Mouse (Mus musculus) liver, embryonic 14.5 days (tissue): ENCODE data around the gene Olfr1371. TPM values are rescaled to one million over a fixed set of nuclear protein-coding genes. Genes with fewer than 3 reads are reported as not detected.
"Not testable (repeated sequence)": the region's sequence is repeated elsewhere in the genome, so short reads cannot be mapped to it uniquely, and the experiment has no call there.

ENCODE experiments used
- ATAC-seq: fragments of 200-750 bp; cut with Nextera tagmentation; 2 replicates; pipeline ENCODE4 v1.8.0; 2017; ENCODE audit warnings: moderate number of reproducible peaks, mild to moderate bottlenecking, moderate library complexity; ENCODE audit not compliant: insufficient read depth
- DNase-seq, 3 experiments: peaks; one replicate each; pipeline ENCODE4 v3.0.0-alpha.2; 2012 to 2013; ENCODE audit warnings: low read depth in 3 of 3, low spot score in 3 of 3
- H3K27ac ChIP-seq: fragments of 300-500 bp; sonication (generic); 2 replicates; pipeline ENCODE4 v1.5.1; 2014; ENCODE audit warnings: moderate library complexity, mild to moderate bottlenecking, control low read depth, inconsistent platforms
- H3K27me3 ChIP-seq: fragments of 300-500 bp; sonication (generic); 2 replicates; pipeline ENCODE4 v1.6.1; 2014; ENCODE audit warnings: mild to moderate bottlenecking, low read length, moderate library complexity; ENCODE audit not compliant: control insufficient read depth, insufficient read depth
- H3K36me3 ChIP-seq: fragments of 300-500 bp; sonication (generic); replicated peaks from 2 replicates; pipeline ENCODE4 v1.6.1; 2014; ENCODE audit warnings: low read depth; ENCODE audit not compliant: control insufficient read depth, insufficient read depth
- H3K4me1 ChIP-seq, 2 experiments: fragments of 200-500 bp in 1 of 2; fragments of 300-500 bp in 1 of 2; sonication (generic) in 1 of 2; replicated peaks; 2 replicates each; pipeline ENCODE4 v1.6.1; 2012 to 2014; ENCODE audit warnings: antibody characterized with exemption in 1 of 2, inconsistent platforms in 1 of 2, low read length in 1 of 2; ENCODE audit not compliant: control insufficient read depth in 2 of 2, insufficient read depth in 2 of 2
- H3K4me2 ChIP-seq: fragments of 300-500 bp; sonication (generic); 2 replicates; pipeline ENCODE4 v1.6.1; 2014; ENCODE audit warnings: low read depth, mild to moderate bottlenecking, control low read depth, moderate library complexity
- H3K4me3 ChIP-seq, 2 experiments: fragments of 200-500 bp in 1 of 2; fragments of 300-500 bp in 1 of 2; sonication (generic) in 1 of 2; 2 replicates each; pipeline ENCODE4 v1.5.1; 2012 to 2014; ENCODE audit warnings: low read depth in 2 of 2, low read length in 2 of 2, mild to moderate bottlenecking in 2 of 2, control low read depth in 1 of 2, inconsistent platforms in 1 of 2, moderate library complexity in 1 of 2; ENCODE audit not compliant: insufficient read depth in 1 of 2
- H3K9ac ChIP-seq: fragments of 300-500 bp; sonication (generic); replicated peaks from 2 replicates; pipeline ENCODE4 v1.6.1; 2014; ENCODE audit warnings: mild to moderate bottlenecking, control low read depth, moderate library complexity
- H3K9me3 ChIP-seq: fragments of 300-500 bp; sonication (generic); 2 replicates; pipeline ENCODE4 v1.6.1; 2016; ENCODE audit warnings: low read length, mixed read lengths; ENCODE audit not compliant: control insufficient read depth
- CTCF ChIP-seq: IDR thresholded peaks from 2 replicates; pipeline ENCODE4 v1.5.1; 2016; ENCODE audit warnings: antibody characterized with exemption, low read depth, control low read depth
- EP300 ChIP-seq: IDR thresholded peaks from 2 replicates; pipeline ENCODE4 v1.6.1; 2016; ENCODE audit warnings: antibody characterized with exemption, low read depth
- WGBS: fragments of 180-500 bp; shearing (Covaris S2); extraction: QIAGEN DNeasy Blood & Tissue Kit; methylation state at CpG from one replicate; pipeline ENCODE4 v1.1.7; 2014; ENCODE audit not compliant: insufficient replicate concordance; 5-methylcytosine and 5-hydroxymethylcytosine counted together
- polyA plus RNA-seq, 2 experiments: library from polyadenylated mRNA; depleted of rRNA in 1 of 2; stranded (reverse) in 1 of 2; unstranded in 1 of 2; fragments of >200 nt; fragmentation: Nextera tagmentation in 1 of 2; extraction: Ambion mirVana in 1 of 2; gene quantifications; 2 replicates each; pipeline versions ENCODE4 v1.2.1 to v1.2.3; 2012 to 2014

Olfr1371 gene
- polyA plus RNA-seq, 2 experiments = not detected

DNA sequence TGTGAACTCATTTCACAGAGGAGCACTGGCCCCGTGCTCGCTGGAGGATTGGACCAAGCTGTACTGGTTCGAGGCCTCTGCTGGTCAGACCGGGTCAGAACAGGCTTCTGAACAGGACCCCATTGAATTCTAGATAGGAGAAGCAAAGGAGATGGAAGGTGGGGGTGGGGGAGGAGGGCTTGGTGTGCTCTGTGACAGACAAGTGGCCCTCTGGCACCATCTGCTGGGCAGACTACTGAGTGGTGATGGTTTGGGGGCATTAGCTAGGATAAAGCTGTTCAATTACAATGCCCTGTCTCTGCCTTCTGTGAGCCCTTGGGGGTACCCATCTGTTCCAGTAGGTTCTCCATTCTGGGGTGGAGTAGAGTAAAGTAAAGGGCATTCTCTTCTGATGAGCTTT is 6.5 kb upstream of the Olfr1371 start:
- no peak for DNase-seq
- H3K4me1 ChIP-seq = no peaks in the 10 kb centered on the region; a peak in 1 of 4 replicates
- peak overlapping the region; percentile 13; the same call in 1 of the 2 replicates for H3K4me2 ChIP-seq
- WGBS = 5% methylated on average over 4 of the region's 4 CpGs
- H3K9me3 ChIP-seq = no peaks in the 10 kb centered on the region
- no peak overlapping the region for H3K27ac ChIP-seq
- no peak for ATAC-seq
- H3K36me3 ChIP-seq = no peaks in the 10 kb centered on the region
- TF ChIP-seq CTCF = peak; percentile 81
- TF ChIP-seq EP300 = no peak
- no peak overlapping the region for H3K4me3 ChIP-seq
- H3K27me3 ChIP-seq = no peaks in the 10 kb centered on the region; the same call in 1 of the 2 replicates
- H3K9ac ChIP-seq = no peak overlapping the region

DNA sequence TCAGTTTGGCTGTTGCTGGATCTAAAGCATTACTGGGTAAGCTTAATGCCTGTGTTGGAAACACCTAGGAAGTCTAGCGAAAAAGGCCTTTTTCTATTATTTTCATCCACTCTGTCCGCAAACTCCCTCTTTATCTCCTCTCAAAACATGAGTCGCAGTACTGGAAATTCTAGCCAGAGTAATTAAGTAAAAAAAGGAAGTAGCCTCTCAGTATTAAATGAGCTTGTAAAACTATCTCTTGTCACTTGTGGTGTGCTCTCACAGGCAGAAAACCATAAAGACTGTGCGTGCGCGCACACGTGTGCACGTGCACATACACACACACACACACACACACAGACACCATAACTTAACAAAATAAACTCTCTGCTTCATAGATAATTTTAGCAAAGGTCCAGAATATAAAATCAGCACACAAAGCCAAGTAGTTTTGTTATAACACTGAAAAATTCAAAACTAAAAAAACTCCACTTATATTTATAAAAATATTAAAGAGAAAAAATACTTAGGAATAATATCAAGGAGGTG is 17.2 kb downstream of the Olfr1371 start:
- not testable (repeated sequence) for H3K4me2 ChIP-seq, H3K27ac ChIP-seq, ATAC-seq, H3K4me1 ChIP-seq, DNase-seq, H3K9ac ChIP-seq, H3K27me3 ChIP-seq, H3K9me3 ChIP-seq, H3K4me3 ChIP-seq, H3K36me3 ChIP-seq
- WGBS = 68% methylated on average over 8 of the region's 8 CpGs

DNA sequence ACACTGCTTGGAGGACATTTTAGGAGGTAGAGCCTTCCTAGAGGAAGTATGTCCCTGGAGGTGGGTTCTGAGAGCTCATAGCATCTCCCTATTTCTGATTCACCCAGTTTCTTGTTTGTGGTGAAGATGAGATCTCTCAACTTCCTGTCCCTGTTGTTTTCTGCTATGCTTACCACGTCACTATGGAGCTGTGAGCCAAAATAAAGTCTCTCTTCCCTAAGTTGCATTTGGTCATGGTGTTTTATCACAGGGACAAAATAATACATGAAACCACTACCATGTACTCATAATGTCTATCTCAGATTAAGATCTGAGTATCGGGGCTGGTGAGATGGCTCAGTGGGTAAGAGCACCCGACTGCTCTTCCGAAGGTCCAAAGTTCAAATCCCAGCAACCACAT is 33.1 kb downstream of the Olfr1371 start:
- not testable (repeated sequence) for H3K36me3 ChIP-seq, H3K4me2 ChIP-seq, H3K4me3 ChIP-seq, H3K27me3 ChIP-seq, H3K4me1 ChIP-seq, ATAC-seq, H3K27ac ChIP-seq, H3K9me3 ChIP-seq, H3K9ac ChIP-seq, DNase-seq
- WGBS = 56% methylated on average over 4 of the region's 4 CpGs

DNA sequence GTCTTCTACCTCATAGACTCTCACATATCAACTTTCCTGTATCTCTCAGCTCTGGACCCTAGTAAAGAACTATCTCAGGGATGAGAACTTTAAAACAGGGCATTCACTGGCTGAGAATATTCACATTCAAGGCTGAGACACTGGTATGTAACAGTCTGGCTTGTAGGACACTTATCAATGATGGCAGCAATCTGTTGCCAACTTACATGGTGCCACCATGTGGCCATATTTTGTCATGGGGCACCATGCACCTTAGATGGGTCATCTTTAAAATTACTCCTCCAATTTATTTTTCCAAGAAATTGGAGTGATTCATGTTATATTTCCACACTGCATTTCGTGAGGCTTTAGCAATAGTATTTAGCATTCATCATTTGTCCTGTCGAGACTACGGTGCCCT is 33.9 kb downstream of the Olfr1371 start:
- not testable (repeated sequence) for H3K4me1 ChIP-seq, DNase-seq, H3K4me2 ChIP-seq, H3K36me3 ChIP-seq, H3K4me3 ChIP-seq, H3K9me3 ChIP-seq, H3K27ac ChIP-seq, H3K27me3 ChIP-seq, ATAC-seq, H3K9ac ChIP-seq
- WGBS = no CpG with 5 or more reads among the region's 3 CpGs

DNA sequence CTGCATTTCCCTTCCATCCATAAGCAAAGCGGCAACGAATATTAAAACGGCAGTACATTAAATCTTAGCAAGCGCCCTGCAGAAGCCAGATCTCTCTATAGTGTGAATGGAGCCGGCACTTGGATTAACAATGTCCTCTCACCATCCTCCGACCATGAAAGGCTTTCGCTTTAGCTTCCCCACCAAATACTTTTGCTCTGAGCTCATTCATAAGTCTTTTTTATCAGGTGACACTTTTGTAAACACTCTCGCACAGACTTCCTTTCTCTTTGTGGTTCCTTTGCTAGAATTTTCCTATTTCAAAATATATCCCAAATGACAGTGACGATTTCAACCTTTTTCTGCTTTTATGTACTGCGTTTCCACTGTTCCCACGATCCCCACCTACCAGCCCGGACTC is 45.3 kb downstream of the Olfr1371 start:
- H3K36me3 ChIP-seq = no peaks in the 10 kb centered on the region
- TF ChIP-seq CTCF (no peak), EP300 (no peak)
- WGBS = 9% methylated on average over 12 of the region's 12 CpGs
- no peak for ATAC-seq
- peak overlapping the region; percentile 55 for H3K4me2 ChIP-seq
- H3K4me3 ChIP-seq = peak overlapping the region; percentile 39 to 48; a peak in 3 of 4 replicates
- H3K27me3 ChIP-seq = peaks cover 26% of the 10 kb centered on the region
- no peak for DNase-seq
- H3K9ac ChIP-seq = no peak overlapping the region
- H3K4me1 ChIP-seq = no peaks in the 10 kb centered on the region
- no peak overlapping the region for H3K27ac ChIP-seq
- H3K9me3 ChIP-seq = no peaks in the 10 kb centered on the region

DNA sequence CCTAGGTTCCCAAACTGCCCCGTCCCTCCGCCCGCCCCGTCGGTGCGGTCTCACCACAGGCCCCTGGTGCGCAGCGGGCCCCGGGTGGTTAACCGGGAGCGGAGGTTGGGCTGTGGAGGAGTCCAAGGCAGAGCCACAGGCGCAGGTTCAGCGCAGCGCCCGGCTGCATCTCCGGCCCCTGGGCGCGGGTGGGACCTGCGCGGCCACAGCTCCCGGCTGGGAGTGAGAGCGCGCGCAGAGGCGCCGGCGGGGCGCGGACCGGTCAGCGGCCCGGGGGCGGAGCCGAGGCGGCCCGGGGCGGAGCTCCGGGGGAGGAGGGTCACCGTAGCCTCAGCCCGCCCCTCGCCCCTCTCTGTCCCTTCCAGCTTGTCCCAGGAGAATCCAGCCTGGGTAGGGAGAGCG is 45.9 kb downstream of the Olfr1371 start:
- DNase-seq, H3K9me3 ChIP-seq, H3K36me3 ChIP-seq, H3K4me1 ChIP-seq, H3K9ac ChIP-seq, H3K27ac ChIP-seq, ATAC-seq: not testable (repeated sequence)
- under 1% methylated on average over 31 of the region's 42 CpGs for WGBS
- Histone ChIP-seq H3K4me3 (peak overlapping the region; percentile 39 to 48; a peak in 3 of 4 replicates), H3K4me2 (peak overlapping the region; percentile 55), H3K27me3 (peaks cover 26% of the 10 kb centered on the region)
